Mouse (Mus musculus) left cerebral cortex, postnatal 4 days (tissue): ENCODE data around the gene Qrich2. TPM values are rescaled to one million over a fixed set of nuclear protein-coding genes. Genes with fewer than 3 reads are reported as not detected.
A peak's percentile ranks its signal among the peaks of the same experiment; 100 is the strongest.
"Not testable (repeated sequence)": the region's sequence is repeated elsewhere in the genome, so short reads cannot be mapped to it uniquely, and the experiment has no call there.

Source experiments
- DNase-seq: peaks from one replicate; pipeline ENCODE4 v3.0.0-alpha.2; 2022
- intact Hi-C: fragments of 180-260 bp; cut with DNase I; formaldehyde crosslinking; loops from one replicate; pipeline ENCODE4 v1.15.1; 2025
- total RNA-seq, 2 experiments: library from RNA; stranded (reverse); gene quantifications; 2 replicates each; pipeline ENCODE4 v1.2.3; 2021

Gene Qrich2
- total RNA-seq, 2 experiments from 2014 or later, result 0.08 TPM; not detected in 1

DNA sequence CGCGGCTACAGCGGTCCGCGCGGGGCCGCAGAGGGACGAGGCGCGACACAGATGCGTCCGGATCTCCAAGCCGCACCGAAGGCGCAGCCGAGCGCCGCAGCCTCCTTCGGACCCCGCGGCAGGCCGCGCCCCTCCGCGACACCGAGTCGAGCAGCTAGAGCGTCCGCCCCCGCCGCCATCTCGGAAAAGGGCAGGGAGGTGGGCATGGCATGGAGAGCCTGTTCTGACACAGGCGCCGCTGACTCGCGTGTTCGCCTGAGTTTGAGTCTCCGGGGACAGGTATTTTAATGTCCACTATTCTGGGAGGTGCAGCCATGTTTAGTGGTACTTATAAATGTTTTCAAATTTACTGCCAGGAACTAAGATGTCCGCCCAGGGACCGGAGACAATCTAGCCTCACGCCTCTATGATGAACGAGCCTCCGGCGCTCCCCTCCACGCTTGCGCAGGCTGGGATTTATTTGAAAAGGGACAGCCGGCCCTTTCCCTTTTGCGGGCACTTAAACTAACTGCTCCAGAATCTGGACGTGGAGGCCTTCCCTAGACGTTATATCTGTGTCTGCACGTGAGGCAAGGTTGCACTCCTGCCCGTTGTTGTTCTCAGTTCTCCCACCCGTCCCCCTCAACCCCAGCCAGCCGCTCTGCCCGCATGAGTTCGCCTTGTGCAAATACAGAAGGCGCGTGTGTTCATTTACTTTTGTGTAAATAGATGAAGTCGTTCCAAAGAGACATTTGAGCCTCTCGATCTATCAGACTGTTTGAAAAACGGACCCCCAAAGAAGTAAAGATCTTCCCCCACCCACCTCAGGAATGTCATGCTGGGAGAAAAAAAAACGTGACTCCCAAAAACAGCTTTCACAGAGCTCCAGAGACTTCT, 24.4 kb upstream of the Qrich2 start:
- intact Hi-C loops, result no loop called here
- peak; percentile 90 for DNase-seq

DNA sequence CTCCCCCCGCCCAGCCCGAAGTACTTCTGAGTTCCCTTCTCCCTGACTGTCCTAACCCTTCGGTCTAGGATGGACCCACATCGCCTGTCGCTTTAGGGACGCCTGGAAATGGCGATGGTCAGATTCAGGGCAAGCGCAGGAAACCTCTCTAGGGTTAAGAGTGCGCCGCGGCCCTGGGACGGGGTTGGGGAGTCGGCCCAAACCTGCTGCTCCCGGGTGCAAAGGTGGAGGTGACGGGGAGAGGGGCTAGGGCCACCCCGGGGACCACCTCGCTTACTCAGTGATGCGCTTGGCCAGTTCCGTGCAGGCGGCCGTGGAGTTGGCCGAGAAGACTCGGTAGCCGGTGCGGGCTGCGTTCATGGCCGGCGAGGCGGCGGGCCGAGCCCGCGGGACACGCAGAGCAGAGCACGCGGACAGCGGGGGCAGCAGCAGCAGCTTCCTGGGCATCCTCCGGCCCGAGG, 23.8 kb upstream of the Qrich2 start:
- intact Hi-C loops, result no loop called here
- no peak for DNase-seq

DNA sequence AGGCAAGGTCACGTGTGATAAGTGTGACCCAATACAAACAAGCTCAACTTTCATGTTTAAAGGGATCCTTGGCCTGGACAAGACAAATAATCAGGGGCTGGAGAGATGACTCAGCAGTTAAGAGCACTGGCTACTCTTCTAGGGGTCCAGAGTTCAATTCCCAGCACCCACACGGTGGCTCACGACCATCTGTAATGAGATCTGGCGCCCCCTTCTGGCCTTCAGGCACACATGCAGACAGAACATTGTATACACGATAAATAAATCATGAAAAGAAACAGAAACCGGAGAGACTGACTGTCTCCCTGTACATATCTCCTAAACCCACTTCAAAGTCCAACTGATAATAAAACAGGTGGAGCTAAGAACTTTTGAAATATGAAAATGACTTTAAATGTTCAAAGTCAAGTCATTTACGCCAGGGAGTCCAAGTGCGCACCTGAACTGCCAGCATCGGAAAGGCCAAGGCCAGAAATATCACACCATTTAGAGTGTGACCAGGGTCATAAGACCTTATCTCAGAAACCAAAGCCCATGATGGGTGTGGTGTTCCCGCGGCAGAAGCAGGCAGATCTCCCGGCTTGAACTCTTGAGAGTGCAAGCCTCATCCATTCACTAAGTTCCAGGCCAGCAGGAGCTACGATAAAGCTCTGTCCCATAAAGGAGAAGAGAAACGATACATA, 22.8 kb upstream of the Qrich2 start:
- no peak for DNase-seq
- intact Hi-C loops, result no loop called here

DNA sequence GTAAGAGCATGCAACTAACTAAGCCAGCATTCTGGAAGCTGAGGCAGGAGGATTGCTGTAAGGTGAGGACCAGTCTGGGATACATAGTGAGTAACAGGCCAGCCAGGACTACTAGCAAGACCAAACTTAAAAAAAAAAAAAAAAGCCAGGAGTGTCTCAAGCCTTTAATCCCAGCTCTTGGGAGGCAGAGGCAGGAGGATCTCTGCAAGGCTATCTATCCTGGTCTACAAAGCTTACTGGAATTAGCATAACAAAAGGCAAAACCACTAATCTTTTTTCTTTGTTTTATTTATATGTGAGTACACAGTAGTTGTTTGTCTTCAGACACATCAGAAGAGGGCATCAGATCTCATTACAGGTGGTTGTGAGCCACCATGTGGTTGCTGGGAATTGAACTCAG, 22.2 kb upstream of the Qrich2 start:
- no peak for DNase-seq

DNA sequence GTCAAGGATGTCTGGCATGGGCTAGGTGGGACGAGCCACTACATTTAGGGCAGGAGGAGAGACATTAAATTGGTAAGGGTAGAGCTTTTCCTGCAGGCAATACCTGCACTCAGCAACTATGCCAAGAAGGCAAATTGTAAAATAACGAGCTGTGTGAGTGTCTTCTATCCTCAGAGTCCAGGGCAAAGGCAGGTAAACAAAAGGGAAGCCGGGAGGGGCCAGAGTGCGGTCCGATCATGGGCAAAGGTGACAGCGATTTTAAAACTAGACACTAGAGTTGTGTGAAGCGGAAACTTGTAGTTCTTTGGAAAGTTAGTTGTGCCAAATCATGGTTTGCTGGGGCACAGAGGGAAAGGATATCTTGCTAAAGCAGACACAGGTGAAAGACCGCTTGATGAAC, 18.2 kb upstream of the Qrich2 start:
- DNase-seq, result no peak
- intact Hi-C loops, result no loop called here

More for the DNA sequence above, 22.2 kb upstream of the Qrich2 start:
- intact Hi-C loops, result no loop called here

DNA sequence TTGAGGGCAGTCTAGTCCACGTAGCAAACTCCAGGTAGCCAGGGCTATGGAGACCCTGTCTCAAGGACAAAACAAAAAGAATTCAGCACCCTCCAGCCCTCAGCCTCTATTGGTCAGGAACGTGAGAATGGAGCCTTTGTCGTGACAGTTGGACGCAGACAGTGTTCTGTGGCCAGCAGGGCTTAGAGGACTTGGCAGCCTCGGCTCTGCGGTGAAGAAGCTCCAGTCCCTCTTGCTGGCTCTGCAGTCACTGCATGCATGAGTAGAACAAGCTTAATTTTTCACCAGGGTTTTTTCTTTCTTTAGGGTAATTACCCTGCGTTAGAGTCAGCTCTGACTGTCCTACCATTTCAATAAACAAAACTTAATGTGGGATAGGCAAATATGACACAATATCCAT, 15.7 kb upstream of the Qrich2 start:
- intact Hi-C loops, result no loop called here
- DNase-seq, result peak; percentile 39

DNA sequence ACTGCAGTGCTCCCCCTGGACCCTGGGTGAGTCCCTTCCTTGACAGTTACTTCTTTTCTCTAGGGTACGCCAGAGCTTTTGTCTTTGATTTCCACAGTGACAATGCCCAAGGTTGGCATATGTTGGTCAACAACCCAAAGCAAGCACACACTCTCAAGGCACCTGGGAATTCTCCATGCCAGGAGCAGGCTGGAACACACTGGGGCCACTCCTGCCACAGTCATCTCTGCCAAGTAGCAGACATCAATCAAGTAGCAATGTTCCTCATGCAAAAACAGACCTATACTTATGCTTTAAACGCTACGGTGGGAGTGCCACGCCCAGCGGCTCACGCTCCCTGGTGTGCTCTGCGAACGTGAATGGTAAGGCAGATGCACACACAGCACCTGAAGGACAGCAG, 14.9 kb upstream of the Qrich2 start:
- intact Hi-C loops, result no loop called here

DNA sequence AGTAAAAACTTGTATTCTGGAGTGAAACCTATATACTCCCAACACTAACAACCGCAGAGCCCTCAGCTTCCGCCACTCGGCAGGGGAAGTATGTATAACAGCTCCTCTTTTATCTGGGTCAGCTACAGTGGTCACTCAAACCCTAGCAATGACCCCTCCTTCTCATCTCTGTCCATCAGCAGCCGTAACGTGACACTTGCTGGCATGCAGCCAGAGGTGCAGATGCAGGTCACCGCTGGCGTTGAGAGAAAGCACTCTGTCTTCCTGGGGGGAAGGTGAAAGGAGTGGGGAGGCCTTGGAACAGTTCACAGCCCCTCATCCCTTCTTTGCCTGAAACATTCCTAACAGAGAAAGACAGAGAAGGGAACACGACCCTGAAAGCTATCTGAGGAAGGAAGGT, 13.8 kb upstream of the Qrich2 start:
- DNase-seq, result no peak
- intact Hi-C loops, result no loop called here

More for the DNA sequence above, 14.9 kb upstream of the Qrich2 start:
- DNase-seq, result no peak

DNA sequence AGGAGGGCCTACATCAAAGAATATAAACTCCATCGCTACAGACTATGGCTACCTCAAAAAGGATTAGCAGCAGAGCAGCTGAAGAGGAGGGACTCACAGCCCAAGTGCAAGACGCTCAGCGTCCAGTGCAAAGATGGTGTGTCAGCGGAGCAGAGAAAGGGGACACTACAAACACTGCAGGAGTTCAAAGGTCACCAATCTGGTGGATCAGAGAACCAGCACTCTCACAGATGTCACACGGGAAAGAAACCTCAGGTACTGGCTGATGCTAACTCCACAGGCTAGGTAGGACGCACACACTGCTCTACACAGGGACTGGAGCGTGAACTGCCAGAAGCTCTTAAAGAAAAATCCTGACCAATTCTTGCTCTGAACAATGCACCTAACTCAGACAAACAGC, 12.9 kb upstream of the Qrich2 start:
- no peak for DNase-seq
- intact Hi-C loops, result no loop called here

DNA sequence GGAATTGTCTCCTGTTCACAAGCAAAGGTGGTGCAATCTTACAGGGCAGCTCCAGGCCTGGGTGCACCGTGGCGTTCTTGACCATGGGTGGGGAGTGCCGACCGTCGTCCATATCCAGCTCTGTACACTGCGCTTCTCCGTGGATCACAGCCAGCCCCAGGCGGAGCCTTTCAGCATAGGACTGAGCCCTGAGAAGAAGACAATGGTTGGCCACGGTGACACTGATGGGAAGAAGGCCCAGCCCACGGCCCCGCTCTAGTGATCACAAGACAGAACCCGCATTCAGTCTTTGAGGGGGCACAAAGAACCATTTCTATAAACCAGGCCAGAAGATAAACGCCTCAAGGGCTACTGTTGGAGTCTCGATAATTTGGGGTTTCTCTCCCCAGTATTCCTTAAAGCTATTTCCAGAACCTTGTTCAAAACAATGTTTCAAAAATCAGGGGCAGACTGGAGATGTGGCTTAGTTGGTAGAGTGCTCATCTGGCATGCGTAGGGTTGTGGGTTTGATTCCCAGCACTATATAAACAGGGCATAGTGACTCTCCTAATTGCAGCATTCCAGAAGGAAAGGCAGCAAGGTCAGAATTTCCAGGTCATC, 11.2 kb upstream of the Qrich2 start:
- intact Hi-C loops, result no loop called here
- DNase-seq, result peak; percentile 16

DNA sequence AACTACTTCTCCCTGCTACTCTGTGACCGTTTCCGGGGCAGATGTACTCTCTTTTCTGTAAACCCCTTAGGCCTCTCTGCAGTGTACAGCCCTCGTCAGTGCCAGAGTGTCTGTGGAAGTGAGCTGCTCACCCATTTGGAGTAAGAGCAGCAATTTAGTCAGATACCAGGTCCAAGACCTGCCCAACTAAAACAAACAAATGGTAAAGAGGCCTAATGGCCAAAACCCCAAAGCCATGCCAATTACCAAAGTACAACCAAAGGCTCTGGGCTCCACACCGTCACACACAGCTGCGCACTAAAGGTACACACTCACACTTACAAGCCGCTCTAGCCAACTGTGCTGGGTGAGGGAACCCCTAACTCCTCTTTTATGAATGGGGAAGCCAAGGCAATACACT, 10.7 kb upstream of the Qrich2 start:
- intact Hi-C loops, result no loop called here
- no peak for DNase-seq

DNA sequence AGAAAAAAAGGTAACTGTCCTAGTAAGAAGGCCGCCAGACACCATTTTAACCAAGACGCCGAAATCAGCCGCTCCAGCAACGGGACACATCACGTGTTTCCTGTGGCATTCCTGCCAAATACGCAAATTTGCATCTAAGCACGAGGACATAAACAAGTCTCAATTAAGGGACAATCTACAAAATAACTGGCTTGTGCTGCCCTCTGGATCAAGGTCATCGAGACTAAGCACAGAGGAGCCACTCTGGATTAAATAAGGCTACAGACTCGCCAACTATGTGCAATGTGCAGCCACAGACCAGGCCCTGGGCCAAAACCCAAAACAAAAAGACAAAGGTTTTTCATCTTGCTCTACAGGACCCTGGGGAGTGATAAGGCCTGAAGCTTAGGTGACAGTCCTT, 10.0 kb upstream of the Qrich2 start:
- intact Hi-C loops, result no loop called here
- DNase-seq, result no peak

DNA sequence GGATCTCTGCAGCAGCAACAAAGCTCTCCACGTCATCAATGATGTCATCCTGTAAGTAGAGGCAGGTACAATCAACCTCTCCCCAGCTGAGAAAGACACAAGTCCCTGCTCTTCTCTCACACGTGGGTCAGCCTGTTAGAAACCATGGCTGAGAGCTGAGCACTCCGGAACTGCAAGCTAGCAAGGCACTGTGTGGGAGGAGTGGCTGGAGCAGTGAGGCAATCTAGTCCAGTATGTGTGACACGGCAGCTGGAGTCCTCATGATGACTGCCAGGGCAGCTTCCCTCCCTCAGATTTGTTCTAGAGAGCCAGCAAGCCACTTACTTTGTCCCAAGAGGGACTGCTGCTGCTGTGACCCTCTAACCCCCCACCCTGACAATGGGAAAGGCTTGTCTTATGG, 6.2 kb upstream of the Qrich2 start:
- intact Hi-C loops, result no loop called here
- no peak for DNase-seq

DNA sequence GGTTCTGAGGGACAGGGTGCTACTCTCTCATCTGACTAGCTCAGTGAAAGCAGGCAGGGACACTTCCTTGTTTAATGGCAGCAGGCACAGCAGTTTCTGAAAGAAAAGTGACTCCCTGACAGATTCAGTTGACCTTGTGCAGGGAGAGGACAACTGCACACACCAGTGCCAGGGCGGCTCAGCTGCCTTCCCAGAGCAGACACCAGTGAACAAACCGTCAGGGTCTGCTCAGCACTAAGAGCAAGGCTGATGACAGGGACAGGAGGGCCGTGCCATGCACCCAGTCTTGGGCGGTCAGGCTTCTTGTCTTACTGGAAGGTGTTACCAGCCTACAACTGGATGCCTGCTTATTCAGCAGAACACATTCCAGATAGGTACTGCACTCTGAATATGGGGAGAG, 4.9 kb upstream of the Qrich2 start:
- intact Hi-C loops, result no loop called here

DNA sequence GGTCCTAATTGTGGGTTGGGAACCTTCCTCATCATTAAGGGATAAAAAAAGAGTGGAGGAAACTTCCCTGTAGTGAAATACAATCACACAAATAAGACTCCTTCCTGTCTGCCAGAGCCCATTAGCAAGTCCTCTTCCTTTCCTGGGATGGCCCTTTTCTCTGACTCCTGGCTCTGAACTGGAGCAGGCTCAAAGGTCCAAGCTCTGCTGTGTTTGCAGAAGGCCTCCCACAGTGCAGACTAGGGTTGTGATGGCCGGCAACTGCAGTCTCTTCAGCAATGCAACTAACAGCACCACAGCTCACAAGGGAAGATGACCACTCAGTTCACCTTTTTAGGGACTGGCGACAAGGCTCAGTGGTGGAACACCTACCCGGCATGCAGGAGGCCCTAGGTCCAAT, 4.2 kb upstream of the Qrich2 start:
- intact Hi-C loops, result no loop called here
- no peak for DNase-seq

More for the DNA sequence above, 4.9 kb upstream of the Qrich2 start:
- no peak for DNase-seq

DNA sequence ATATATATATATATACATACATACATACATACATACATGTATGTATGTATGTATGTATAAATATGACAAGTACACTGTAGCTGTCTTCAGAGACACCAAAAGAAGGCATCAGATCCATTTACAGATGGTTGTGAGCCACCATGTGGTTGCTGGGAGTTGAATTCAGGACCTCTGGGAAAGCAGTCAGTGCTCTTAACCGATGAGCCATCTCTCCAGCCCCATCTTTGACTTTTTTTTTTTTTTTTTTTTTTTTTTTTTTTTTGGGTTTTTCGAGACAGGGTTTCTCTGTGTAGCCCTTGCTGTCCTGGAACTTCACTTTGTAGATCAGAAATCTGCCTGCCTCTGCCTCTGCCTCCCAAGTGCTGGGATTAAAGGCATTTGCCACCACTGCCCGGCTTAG, 2.3 kb upstream of the Qrich2 start:
- intact Hi-C loops, DNase-seq: not testable (repeated sequence)

DNA sequence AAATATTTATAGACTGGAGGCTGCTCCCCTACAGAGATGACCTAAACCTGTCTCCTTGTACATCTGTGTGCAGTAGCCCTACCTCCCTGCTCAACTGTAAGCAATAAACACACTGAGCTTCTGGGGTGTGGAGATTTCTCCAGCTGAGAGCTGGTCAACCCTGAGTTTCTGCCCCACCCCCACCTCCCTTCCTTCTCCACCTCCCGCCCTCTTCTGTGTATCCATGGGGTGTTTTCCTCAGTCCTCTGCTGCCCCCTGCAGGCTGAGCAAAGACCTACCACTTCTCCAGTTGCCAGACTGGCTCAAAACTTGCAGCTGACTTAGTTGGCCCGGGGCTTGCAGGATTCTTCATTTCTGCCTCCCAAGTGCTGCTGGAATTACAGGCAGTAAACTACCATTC, 2.2 kb downstream of the Qrich2 start:
- peak; percentile 88 for DNase-seq
- intact Hi-C loops, result no loop called here

DNA sequence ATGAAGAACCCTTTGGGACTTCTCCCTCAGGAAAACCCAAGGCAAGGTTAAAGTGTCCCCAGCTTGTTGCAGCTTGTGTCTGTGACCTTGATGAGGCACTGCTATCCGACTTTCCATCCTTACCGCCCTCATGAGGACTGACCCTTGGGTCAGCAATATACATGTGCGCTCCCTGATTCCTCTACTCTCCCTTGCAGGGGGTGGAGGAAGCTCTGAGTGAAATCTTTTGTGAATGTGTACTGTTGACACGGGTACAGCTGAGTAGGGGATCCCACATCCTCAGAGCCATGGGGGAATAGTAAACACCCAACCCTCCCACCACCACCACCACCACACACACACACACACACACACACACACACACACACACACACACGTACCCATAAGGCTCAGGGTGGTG, 2.7 kb downstream of the Qrich2 start:
- no peak for DNase-seq
- intact Hi-C loops, result no loop called here

DNA sequence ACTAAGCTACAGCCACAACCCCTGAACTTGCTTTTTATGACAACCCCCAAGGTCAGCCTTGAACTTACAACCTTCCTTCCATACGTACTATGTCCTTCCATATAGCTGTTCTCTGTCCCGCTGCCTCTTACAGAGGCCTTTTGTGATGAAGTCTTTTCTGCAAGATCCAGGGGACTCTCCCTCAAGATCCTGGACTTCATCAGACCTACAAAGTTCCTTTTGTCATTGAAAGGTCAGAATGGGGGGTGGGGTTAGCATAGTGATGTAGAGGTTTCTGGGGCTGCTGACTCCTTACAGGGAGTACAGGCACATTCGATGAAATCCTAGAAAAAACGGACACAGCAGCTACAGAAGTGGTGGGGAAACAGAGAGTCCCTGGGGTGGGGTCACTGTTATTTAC, 6.3 kb downstream of the Qrich2 start:
- no peak for DNase-seq
- intact Hi-C loops, result no loop called here

DNA sequence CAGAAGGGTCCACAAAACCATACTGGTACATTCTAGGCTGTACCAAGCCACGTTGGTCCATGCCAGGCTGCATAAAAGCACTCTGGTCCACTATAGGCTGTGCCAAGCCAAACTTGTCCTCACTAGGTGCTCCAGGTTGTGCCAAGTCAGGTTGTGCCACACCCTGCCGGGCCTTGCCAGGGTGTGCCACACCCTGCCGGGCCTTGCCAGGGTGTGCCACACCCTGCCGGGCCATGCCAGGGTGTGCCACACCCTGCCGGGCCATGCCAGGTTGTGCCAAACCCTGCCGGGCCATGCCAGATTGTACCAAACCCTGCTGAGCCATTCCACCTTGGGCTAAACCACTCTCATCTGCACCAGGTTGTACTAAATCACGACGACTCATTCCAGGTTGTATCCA, 9.8 kb downstream of the Qrich2 start:
- intact Hi-C loops, result no loop called here
- no peak for DNase-seq

DNA sequence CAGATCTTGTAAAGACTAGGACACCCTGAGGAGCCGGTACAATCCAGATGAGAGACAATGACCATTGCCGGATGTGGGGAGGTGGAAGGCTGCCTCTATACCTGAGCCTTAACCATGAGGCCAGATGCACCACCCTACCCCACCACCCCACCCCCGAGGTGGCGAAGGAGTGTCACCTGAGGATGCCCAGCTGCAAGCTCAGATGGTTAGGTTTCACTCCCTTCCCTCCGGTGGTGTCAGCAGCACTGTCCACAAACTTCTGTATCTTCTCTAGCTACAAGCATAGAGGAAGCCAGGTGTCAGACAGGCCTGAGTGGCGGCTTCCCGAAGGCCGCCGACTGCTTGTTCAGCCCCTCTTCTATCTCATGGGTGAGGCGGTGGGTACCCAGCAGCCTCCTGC, 12.2 kb downstream of the Qrich2 start:
- no peak for DNase-seq
- intact Hi-C loops, result no loop called here

DNA sequence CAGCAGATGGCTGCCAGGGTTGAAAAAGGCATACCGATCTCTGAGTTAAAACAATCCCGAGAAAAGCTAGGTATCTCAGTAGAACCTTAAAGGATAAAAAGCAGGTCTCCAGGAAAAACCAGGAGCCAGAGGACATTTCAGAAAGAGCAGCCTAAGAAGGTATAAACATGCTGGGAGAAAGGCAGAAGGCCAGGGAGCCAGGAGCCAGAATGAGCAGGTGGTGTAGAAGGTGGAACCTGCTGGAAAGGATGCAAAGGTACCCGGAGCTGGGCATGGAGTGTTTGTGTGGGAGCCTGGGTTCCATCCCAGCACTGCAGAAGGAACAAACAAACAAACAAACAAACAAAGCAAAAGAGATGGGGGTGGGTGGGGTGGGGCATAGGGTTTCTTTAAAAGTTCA, 16.7 kb downstream of the Qrich2 start:
- no peak for DNase-seq
- intact Hi-C loops, result no loop called here
